Mouse (Mus musculus) heart, embryonic 12.5 days (tissue): Measurements from ENCODE around the gene Cyp2d22. TPM values are rescaled to one million over a fixed set of nuclear protein-coding genes. Genes with fewer than 3 reads are reported as not detected.
"Not testable (repeated sequence)": the region's sequence is repeated elsewhere in the genome, so short reads cannot be mapped to it uniquely, and the experiment has no call there.

Experiments
- ATAC-seq: fragments of 200-750 bp; cut with Nextera tagmentation; 2 replicates; pipeline ENCODE4 v1.8.0; 2017; ENCODE audit warnings: moderate TSS enrichment, moderate library complexity; ENCODE audit not compliant: insufficient number of reproducible peaks, low FRiP score
- H3K27ac ChIP-seq: fragments of 300-500 bp; sonication (generic); 2 replicates; pipeline ENCODE4 v1.5.1; 2016; ENCODE audit warnings: mild to moderate bottlenecking, moderate library complexity; ENCODE audit not compliant: poor library complexity, severe bottlenecking
- H3K27me3 ChIP-seq: fragments of 300-500 bp; sonication (generic); replicated peaks from 2 replicates; pipeline ENCODE4 v1.6.1; 2016; ENCODE audit warnings: mild to moderate bottlenecking, moderate library complexity
- H3K36me3 ChIP-seq: fragments of 300-500 bp; sonication (generic); 2 replicates; pipeline ENCODE4 v1.6.1; 2016; ENCODE audit warnings: mild to moderate bottlenecking, moderate library complexity
- H3K4me1 ChIP-seq: fragments of 300-500 bp; sonication (generic); replicated peaks from 2 replicates; pipeline ENCODE4 v1.6.1; 2016; ENCODE audit warnings: mild to moderate bottlenecking
- H3K4me2 ChIP-seq: fragments of 300-500 bp; sonication (generic); 2 replicates; pipeline ENCODE4 v1.6.1; 2016; ENCODE audit warnings: mild to moderate bottlenecking, moderate library complexity
- H3K4me3 ChIP-seq: fragments of 300-500 bp; sonication (generic); 2 replicates; pipeline ENCODE4 v1.5.1; 2016; ENCODE audit warnings: mild to moderate bottlenecking
- H3K9ac ChIP-seq: fragments of 300-500 bp; sonication (generic); 2 replicates; pipeline ENCODE4 v1.6.1; 2016; ENCODE audit warnings: mild to moderate bottlenecking, moderate library complexity
- H3K9me3 ChIP-seq: fragments of 300-500 bp; sonication (generic); replicated peaks from 2 replicates; pipeline ENCODE4 v1.6.1; 2016; ENCODE audit warnings: mild to moderate bottlenecking, moderate library complexity
- WGBS: fragments of 180-500 bp; shearing (Covaris S2); methylation state at CpG from one replicate; pipeline ENCODE4 v1.1.7; 2016; 5-methylcytosine and 5-hydroxymethylcytosine counted together
- polyA plus RNA-seq: library from polyadenylated mRNA; unstranded; fragments of >200 nt; fragmentation: Nextera tagmentation; extraction: Ambion mirVana; gene quantifications from 2 replicates; pipeline ENCODE4 v1.2.1, GENCODE M21; 2016

Cyp2d22 gene
- polyA plus RNA-seq, 1 experiment from 2014 or later: 8.0 TPM

- ATAC-seq: no peak
- H3K9me3 ChIP-seq: no peaks in the 10 kb centered on the region
Measured at GRCm38 (mm10) chr15:82401516-82401915, 21.5 kb upstream of the Cyp2d22 start.

DNA sequence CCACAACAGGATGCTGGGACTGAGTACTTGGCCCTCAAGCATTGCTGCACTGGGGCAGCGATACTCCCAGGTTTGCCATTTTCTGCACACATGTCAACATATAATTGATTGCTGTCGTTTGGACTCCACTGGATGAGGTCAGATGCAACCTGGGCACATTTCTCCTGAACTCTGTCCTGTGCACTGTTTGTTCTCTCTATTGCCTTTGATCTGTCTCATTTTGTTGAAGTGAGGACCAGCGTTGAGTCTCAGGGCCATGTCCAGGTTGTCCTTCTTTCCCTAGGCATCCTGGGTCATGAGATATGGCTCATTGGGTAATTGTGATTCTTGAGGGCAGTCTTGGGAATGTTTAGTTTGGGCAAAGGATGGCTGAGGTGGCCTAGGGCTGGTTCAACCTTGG is 15.9 kb upstream of the Cyp2d22 start:
- H3K9ac ChIP-seq, H3K4me1 ChIP-seq, H3K27ac ChIP-seq, H3K9me3 ChIP-seq, H3K4me2 ChIP-seq, H3K36me3 ChIP-seq, H3K27me3 ChIP-seq, ATAC-seq, H3K4me3 ChIP-seq: not testable (repeated sequence)
- WGBS: 75% methylated on average over 3 of the region's 3 CpGs

More at GRCm38 (mm10) chr15:82401516-82401915, 21.5 kb upstream of the Cyp2d22 start:
- WGBS: 58% methylated on average over 2 of the region's 2 CpGs
- H3K4me3 ChIP-seq: no peak overlapping the region
- no peaks in the 10 kb centered on the region for H3K36me3 ChIP-seq
- no peak overlapping the region for H3K9ac ChIP-seq
- no peak overlapping the region for H3K4me2 ChIP-seq
- no peaks in the 10 kb centered on the region for H3K27me3 ChIP-seq
- H3K4me1 ChIP-seq: no peaks in the 10 kb centered on the region
- no peak overlapping the region for H3K27ac ChIP-seq

- H3K36me3 ChIP-seq, H3K4me1 ChIP-seq, H3K9ac ChIP-seq, H3K9me3 ChIP-seq, H3K4me3 ChIP-seq, H3K27me3 ChIP-seq, H3K27ac ChIP-seq, H3K4me2 ChIP-seq, ATAC-seq: not testable (repeated sequence)
- WGBS: 74% methylated on average over 2 of the region's 2 CpGs
Measured at GRCm38 (mm10) chr15:82393922-82394321, 13.9 kb upstream of the Cyp2d22 start, which contains the start of gene Cyp2d11. Cyp2d11 (minus strand) TSS chr15:82394022.

GRCm38 (mm10) chr15:82389916-82390315 is 9.9 kb upstream of the Cyp2d22 start:
- not testable (repeated sequence) for H3K4me1 ChIP-seq, H3K4me2 ChIP-seq, H3K9ac ChIP-seq, ATAC-seq, H3K27me3 ChIP-seq, H3K4me3 ChIP-seq, H3K36me3 ChIP-seq, H3K27ac ChIP-seq, H3K9me3 ChIP-seq
- 88% methylated on average over 10 of the region's 10 CpGs for WGBS

DNA sequence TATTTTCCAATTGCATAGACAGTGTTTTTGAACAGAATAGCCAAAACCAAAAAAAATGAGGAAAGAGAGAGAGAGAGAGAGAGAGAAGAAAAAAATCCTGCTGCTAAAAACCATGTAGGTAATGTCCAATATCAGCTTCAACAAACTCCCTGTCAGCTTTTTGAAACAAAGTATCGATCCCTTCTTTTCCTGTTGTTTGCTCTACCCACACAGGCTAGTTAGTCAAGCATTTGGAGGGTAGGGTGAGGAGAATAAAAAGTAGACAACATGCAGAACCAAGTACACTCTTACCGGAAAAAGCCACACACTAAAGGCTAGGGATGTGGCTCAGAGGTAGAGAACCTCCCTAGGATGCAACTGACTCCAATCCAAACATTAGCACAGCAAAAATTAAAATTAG is 5.7 kb upstream of the Cyp2d22 start:
- H3K4me1 ChIP-seq: peaks cover 5% of the 10 kb centered on the region; the same call in 1 of the 2 replicates
- H3K9ac ChIP-seq: no peak overlapping the region
- no peaks in the 10 kb centered on the region for H3K9me3 ChIP-seq
- H3K36me3 ChIP-seq: no peaks in the 10 kb centered on the region
- H3K27me3 ChIP-seq: no peaks in the 10 kb centered on the region
- no peak for ATAC-seq
- 81% methylated on average over 2 of the region's 2 CpGs for WGBS
- no peak overlapping the region for H3K4me3 ChIP-seq
- no peak overlapping the region for H3K4me2 ChIP-seq
- H3K27ac ChIP-seq: no peak overlapping the region

GRCm38 (mm10) chr15:82382441-82382840 is 2.4 kb upstream of the Cyp2d22 start:
- no peak for ATAC-seq
- H3K27me3 ChIP-seq: no peaks in the 10 kb centered on the region
- no peak overlapping the region for H3K4me2 ChIP-seq
- no peak overlapping the region for H3K4me3 ChIP-seq
- H3K4me1 ChIP-seq: peaks cover 26% of the 10 kb centered on the region
- H3K36me3 ChIP-seq: no peaks in the 10 kb centered on the region
- WGBS: 88% methylated on average over 2 of the region's 2 CpGs
- H3K9ac ChIP-seq: no peak overlapping the region
- no peaks in the 10 kb centered on the region for H3K9me3 ChIP-seq
- H3K27ac ChIP-seq: no peak overlapping the region

GRCm38 (mm10) chr15:82380714-82381062 is 628 bp upstream of the Cyp2d22 start:
- Histone ChIP-seq H3K4me1 (peaks cover 39% of the 10 kb centered on the region), H3K27me3 (no peaks in the 10 kb centered on the region), H3K36me3 (no peaks in the 10 kb centered on the region), H3K27ac (peak overlapping the region; percentile 64; the same call in 1 of the 2 replicates), H3K9ac (peak overlapping the region; percentile 72; the same call in 1 of the 2 replicates), H3K4me3 (peak overlapping the region; percentile 50), H3K9me3 (no peaks in the 10 kb centered on the region), H3K4me2 (peak overlapping the region; percentile 76)
- ATAC-seq: no peak
- WGBS: 35% methylated on average over 7 of the region's 7 CpGs

GRCm38 (mm10) chr15:82379511-82379870 is 569 bp downstream of the Cyp2d22 start:
- H3K27ac ChIP-seq: peak overlapping the region; percentile 64

GRCm38 (mm10) chr15:82378261-82379180 is 1.5 kb downstream of the Cyp2d22 start:
- Histone ChIP-seq H3K27me3 (no peaks in the 10 kb centered on the region), H3K9me3 (no peaks in the 10 kb centered on the region), H3K9ac (no peak overlapping the region), H3K4me2 (peak overlapping the region; percentile 30), H3K4me3 (no peak overlapping the region), H3K4me1 (peaks cover 39% of the 10 kb centered on the region), H3K27ac (peak overlapping the region; percentile 31; the same call in 1 of the 2 replicates), H3K36me3 (0 out of 2 replicates have a peak, but pooled peaks cover 2% of the 10 kb centered on the region)
- WGBS: 50% methylated on average over 15 of the region's 15 CpGs
- ATAC-seq: no peak

More at GRCm38 (mm10) chr15:82379511-82379870, 569 bp downstream of the Cyp2d22 start:
- Histone ChIP-seq H3K4me3 (peak overlapping the region; percentile 50), H3K9ac (peak overlapping the region; percentile 72), H3K27me3 (no peaks in the 10 kb centered on the region), H3K36me3 (no peaks in the 10 kb centered on the region), H3K4me2 (peak overlapping the region; percentile 76), H3K9me3 (no peaks in the 10 kb centered on the region), H3K4me1 (peaks cover 39% of the 10 kb centered on the region)
- WGBS: 16% methylated on average over 7 of the region's 7 CpGs
- 0 out of 2 replicates have a peak, but pooled peaks have one; percentile 7 for ATAC-seq

- ATAC-seq: no peak
- Histone ChIP-seq H3K27ac (no peak overlapping the region), H3K36me3 (peaks cover 9% of the 10 kb centered on the region; the same call in 1 of the 2 replicates), H3K4me2 (0 out of 2 replicates have a peak overlapping the region, but pooled peaks have one; percentile 30), H3K9ac (no peak overlapping the region), H3K27me3 (peaks cover 5% of the 10 kb centered on the region; the same call in 1 of the 2 replicates), H3K4me3 (no peak overlapping the region), H3K4me1 (peaks cover 39% of the 10 kb centered on the region), H3K9me3 (no peaks in the 10 kb centered on the region)
- 67% methylated on average over 5 of the region's 5 CpGs for WGBS
Measured at GRCm38 (mm10) chr15:82377701-82378100, 2.4 kb downstream of the Cyp2d22 start.

DNA sequence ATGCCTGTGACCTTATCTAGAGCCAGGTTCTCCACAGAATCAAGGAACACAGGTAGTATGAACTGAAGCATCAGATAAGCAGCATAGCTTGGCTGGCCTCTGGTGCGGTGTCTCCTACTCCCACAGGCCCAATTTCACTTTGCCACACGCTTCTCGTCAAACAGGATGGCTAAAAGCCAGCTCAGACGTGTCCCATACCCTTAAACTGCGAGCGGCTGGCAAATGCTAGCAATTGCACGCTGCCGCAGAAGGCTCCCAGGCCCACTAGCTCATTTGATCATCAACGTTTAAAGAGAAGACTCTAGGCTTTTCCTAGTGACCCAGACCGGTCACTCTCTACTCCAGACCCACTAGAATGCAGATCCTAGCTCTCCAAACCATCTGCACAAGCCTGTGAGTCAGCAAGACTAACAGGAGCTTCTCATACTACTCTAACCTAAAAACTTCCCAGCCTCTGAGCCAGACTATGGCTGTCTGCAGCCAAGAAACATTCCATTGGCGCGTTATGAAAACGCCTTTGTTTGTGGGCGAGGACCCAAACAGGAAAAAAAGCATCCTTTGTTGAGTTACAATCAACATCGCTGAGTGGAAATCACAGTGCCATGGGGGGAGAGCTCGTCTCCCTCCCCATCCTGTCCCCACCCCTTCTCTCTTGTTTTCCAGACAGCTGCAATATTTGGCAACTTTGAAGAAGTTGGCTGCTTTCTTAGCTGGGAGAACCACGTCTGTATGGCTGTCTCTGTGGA is 3.5 kb downstream of the Cyp2d22 start:
- Histone ChIP-seq H3K9ac (no peak overlapping the region), H3K4me1 (peaks cover 39% of the 10 kb centered on the region), H3K9me3 (no peaks in the 10 kb centered on the region), H3K36me3 (peaks cover 16% of the 10 kb centered on the region; the same call in 1 of the 2 replicates), H3K27me3 (peaks cover 5% of the 10 kb centered on the region; the same call in 1 of the 2 replicates), H3K27ac (peak overlapping the region; percentile 63), H3K4me3 (no peak overlapping the region), H3K4me2 (no peak overlapping the region)
- WGBS: 71% methylated on average over 17 of the region's 17 CpGs
- no peak for ATAC-seq
